Mouse (Mus musculus): ENCODE results near the gene Cldn7.
A peak's percentile ranks its signal among the peaks of the same experiment; 100 is the strongest.
"Not testable (repeated sequence)": the region's sequence is repeated elsewhere in the genome, so short reads cannot be mapped to it uniquely, and the experiment has no call there.

The Cldn7 gene

DNA sequence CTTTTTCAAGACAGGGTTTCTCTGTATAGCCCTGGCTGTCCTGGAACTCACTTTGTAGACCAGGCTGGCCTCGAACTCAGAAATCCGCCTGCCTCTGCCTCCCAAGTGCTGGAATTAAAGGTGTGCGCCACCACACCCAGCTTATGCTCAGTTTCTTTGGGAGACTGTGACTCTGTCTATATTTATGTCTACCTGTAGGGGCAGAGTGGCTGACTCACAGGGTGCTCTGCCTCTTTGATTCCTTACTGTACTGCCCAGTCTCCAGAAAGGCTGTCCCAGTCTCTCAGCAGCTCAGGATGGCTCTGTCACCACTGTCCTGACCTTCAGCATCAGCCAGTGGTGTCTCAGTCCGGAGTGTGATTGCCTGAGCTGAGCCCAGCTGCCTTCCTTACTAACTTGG, 9.0 kb upstream of the Cldn7 start:
- DNase-seq (ENCODE audit: low spot score) = not testable (repeated sequence)

DNA sequence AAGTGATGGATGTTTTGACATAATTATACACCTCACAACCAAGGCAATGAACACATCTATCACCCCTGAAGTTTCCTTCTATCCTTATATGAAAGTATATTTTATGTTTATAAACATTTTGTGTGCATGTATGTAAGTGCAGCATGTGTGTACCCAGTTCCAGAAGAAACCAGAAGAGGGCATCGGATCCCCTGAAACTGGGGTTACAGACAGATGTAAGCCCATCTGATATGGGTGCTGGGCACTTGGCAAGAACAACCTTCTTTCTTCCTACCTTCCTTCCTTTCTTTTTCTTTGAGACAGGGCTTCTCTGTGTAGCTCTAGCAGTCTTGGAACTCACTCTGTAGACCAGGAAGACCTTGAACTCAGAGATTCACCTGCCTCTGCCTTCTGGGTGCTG, 8.4 kb upstream of the Cldn7 start:
- no peak for DNase-seq (ENCODE audit: low spot score)

DNA sequence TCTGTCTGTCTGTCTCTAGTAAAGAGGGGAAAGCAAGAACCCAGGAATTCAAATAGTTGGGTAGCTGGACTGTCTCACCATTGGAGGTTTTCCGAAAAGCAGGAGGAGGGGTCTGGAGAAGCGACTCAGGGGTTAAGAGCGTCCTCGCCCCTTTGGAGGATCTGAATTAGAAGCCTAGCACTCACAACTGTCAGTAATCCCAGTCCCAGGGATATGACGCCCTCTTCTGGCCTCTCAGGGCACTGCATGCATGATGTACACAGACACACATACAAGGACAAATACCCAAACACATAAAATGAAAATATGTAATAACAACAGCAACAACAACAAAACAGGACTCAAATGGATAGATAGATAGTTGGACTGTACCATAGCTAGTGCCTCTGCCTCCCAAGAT, 4.0 kb upstream of the Cldn7 start:
- DNase-seq (ENCODE audit: low spot score) = no peak

DNA sequence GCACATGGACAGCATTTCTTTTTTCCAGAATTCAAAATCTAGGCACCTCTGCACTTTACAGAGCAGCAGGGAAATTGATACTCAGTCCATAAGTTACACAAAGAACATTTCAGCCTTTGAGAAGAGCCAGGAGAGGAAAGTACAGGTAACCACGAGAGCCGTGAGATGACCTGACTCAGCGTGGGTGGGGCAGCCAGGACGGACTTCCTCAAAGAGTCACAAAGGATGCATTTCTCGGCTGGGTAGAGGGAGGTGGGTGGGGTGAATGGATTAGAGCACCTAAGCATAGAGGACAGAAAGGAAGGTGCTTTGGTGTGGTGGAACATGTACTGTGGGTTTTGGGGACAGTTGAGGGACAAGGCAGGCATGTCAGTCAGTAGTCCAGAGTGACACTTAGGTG, 2.7 kb upstream of the Cldn7 start:
- no peak for DNase-seq (ENCODE audit: low spot score)

DNA sequence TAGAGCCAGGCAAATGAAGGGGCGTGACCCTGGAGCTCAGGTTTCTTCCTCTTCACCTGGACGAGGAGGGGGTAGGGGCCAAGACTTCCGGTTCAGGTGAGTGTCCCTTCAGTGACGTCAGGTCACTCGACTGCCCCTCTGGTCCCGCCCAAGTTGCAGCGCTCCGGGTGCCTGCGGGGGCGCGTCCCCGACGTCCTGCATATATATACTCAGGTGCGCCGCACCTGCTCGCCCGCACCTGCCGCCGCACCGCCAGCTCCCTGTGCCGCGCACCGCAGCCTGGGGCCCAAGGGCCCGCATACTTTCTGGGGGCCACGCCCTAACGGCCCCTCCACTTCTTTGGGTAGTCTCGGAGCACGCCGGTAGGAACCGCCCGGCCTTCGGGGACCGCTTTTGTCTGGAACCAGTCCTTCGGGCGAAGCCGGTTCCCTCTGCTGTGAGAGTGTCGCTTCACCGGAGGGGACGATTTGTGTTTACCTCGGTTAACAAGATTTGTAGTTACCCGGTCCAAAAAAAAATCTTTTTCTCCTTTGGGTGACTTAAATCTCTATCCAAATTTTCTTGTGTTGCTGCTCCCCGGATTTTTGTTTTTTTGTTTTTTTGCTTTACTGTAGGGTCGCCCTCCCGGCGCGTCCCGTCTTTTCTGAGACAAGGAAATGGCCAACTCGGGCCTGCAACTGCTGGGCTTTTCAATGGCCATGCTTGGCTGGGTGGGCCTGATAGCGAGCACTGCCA, 859 bp downstream of the Cldn7 start:
- DNase-seq (ENCODE audit: low spot score) = peak; percentile 89

DNA sequence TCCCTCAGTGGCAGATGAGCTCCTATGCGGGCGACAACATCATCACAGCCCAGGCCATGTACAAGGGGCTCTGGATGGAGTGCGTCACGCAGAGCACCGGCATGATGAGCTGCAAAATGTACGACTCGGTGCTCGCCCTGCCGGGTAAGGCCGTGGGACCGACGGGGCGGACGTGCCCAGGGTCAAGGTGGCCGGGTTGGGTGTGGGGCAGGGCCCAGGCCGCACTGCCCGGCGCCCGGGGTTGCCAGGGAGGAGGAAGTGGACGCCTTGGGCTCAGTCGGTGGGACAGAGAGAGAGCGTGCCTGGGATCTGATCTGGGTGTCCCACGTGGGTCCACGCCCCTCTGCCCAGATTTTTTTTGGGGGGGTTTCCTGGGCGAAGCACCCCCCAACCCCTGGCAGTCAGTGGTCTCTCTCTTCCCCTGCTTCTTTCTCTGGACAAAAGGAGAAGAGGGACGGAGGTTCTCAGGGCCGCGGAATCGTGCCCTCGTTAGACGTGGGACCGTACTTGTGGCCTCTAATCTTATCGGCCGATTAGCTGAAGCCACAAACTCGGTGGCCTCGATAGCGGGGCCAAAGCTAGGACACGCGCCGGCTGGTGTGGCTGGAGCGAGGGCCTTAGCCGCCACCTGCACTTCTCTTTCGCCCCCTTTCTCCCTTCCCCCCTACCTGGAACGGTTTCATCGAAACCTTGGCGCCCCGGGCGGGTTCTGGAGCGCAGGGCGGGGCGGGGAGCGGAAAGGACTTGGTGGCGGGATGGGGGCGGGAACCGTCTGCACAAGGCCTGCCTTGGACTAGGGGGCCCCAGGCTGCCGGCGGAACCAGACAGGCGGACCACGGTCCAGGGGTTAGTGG, 1.7 kb downstream of the Cldn7 start:
- DNase-seq (ENCODE audit: low spot score) = no peak

DNA sequence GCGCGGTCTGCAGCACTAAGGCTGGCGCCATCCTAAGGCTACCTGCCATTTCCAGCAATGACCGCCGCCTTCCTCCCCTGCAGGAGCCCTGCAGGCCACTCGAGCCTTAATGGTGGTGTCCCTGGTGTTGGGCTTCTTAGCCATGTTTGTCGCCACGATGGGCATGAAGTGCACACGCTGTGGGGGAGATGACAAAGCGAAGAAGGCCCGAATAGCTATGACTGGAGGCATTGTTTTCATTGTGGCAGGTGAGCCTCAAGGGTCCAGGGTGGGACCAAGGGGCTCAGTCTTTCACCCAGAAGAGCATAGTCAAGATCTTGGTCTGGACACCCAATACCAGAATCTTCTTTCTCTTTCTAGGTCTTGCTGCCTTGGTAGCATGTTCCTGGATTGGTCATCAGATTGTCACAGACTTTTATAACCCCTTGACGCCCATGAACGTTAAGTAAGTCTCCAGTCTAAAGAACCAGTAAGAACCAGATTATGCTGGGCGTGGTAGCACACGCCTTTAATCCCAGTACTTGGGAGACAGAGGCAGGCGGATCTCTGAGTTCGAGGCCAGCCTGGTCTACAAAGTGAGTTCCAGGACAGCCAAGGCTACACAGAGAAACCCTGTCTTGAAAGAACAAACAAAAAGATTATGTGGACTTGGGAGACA, 2.4 kb downstream of the Cldn7 start:
- no peak for DNase-seq (ENCODE audit: low spot score)

DNA sequence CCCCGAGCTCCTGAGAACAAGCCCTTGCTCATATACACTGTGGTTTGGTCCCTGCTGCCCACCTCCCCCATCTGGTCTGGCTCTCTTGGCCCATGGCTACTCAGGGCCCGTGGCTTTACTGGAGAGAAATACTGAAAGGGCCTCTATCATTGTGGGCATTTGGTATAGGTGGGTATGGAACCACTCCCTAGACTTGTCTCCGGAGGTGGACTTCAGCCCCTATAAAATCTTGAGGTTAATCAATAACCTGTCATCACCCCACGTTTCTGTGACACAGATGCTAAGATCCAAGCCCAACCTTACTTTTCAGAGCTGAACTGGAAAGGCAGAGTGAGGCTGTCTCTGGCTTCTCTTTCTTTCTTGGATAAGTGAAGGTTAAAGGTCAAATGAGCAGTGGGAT, 4.2 kb downstream of the Cldn7 start:
- DNase-seq (ENCODE audit: low spot score) = no peak

DNA sequence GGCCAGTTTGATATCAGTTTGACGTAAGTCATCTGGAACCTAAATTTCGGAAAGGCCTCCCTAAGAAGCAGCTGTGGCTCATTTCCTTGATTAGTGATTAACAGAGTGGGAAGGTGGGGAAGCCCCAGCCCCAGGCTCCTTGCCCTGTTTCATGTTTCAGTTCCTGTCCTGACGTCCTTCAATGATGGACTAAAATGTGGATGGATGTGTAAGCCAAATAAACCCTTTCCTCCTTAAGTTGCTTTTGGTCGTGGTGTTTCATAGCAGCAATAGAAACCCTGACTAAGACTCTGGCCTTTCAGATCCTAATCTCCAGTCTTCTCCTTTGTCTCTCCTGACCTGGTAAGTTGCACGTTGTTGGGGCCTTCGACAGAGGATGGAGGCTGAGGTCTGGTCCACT, 5.6 kb downstream of the Cldn7 start:
- no peak for DNase-seq (ENCODE audit: low spot score)

DNA sequence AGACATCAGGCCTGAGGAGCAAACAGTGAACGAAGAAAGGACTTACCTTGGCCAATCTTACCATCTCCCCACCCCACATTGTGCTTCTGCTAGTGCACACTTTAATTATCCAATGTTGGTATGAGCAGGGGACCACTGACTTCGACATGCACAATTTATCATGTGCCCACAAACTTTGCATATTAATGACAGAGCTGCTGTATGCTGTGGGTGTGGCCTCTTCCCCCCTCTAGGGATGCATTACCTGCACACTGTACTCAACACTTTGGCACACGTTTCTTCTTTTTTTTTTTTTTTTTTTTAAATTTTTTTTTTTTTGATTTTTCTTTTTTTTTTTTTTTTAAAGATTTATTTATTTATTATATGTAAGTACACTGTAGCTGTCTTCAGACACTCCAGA, 6.2 kb downstream of the Cldn7 start:
- no peak for DNase-seq (ENCODE audit: low spot score)

DNA sequence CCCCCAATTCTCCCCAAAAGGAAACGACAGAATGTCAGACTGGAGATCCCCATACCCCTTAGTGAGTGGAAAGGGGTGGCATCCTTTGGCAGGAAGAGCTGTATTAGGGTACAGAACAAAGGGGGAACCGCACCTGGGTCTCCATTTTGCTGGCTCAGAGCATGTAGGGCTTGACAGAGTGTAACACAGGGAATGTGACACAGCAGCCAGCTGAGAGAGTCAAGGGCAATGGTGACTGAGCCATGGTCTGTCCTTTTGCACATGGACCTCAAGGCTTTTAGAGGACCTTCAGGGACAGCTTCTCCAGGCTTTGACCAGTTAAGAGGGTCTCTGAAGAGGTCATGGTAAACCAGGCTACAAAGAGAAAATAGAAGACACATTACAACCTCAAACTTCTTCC, 10.3 kb downstream of the Cldn7 start:
- DNase-seq (ENCODE audit: low spot score) = no peak

DNA sequence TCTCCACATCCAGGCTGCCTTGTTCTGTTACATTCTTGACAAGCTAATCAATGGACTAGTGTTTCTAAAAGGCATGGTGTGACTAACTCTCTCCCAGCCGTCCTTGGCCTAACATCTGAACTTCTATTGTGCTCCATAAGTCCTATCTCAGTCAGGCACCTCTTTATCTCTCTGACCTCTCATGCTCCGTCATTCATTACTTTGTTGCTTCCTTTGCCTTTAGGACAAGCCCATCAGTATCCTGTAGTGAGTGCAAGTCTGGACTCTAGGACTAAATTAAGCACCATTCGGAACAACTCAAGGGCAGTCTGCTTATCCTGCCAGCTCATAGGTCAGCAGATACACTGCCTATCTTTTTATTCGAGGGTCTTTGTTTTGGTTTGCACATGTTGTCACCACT, 11.7 kb downstream of the Cldn7 start:
- no peak for DNase-seq (ENCODE audit: low spot score)

DNA sequence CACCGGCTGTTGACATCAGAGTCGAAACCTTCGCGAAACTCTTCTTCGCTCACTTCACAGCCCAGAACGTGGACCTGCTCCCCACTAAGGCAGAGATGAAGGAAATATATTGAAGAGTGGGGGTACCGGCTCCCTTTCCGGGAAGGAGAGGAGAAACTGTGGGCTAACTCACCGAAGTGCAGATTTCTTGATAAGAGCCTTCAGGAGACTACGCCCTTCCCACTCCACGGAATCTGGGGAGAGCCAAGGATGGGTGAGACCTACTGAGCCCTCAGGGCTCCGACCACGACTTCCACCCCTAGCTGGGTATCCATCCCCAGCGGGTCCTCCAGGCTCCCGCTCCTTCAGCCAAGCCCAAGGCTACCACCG, 15.2 kb downstream of the Cldn7 start:
- no peak for DNase-seq (ENCODE audit: low spot score)

DNA sequence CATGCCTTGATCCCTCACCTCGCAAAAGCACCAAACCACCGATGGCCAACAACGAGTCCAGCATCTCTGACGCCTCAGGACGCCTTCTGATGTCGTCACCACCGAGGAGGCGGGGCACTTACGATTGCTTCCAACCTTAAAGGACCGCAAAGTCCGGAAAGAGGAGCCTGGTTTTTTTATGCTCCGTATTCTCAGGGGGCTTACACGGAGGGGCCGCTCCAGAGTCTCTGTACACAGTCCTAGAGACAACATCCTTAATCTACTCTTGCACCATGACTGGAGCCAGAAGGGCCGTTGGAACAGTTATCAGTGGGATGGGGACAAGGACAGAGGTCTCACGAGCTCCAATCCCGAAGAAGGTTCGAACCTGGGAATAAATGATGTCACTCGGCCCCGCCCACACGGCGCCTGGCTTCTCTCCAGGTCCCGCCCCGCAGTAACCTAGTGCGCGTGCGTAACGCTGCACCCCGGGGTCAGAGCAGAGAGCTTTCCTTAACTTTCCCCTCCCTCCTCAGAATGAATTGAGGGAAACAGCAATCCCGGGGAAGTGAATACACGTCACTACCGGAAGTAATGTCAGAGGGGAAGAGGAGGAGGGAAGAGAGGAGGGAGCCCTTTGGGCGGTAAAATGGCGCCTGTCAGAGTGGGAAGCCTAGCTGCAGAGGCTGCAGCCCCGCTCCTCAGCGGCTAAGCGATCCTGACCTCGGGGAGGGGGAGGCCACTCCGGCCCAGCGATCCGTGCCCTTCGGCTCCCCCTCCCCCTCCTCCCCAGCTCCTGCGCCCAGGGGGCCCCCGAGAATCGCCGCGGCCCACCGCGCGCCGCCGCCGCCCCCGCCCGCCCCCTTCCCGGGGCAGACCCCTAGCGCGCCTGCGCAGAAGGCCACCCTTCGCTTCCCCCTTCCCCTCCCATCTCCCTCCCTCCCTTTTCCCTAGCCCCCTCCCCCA, 15.9 kb downstream of the Cldn7 start:
- peak; percentile 97 for DNase-seq (ENCODE audit: low spot score)

DNA sequence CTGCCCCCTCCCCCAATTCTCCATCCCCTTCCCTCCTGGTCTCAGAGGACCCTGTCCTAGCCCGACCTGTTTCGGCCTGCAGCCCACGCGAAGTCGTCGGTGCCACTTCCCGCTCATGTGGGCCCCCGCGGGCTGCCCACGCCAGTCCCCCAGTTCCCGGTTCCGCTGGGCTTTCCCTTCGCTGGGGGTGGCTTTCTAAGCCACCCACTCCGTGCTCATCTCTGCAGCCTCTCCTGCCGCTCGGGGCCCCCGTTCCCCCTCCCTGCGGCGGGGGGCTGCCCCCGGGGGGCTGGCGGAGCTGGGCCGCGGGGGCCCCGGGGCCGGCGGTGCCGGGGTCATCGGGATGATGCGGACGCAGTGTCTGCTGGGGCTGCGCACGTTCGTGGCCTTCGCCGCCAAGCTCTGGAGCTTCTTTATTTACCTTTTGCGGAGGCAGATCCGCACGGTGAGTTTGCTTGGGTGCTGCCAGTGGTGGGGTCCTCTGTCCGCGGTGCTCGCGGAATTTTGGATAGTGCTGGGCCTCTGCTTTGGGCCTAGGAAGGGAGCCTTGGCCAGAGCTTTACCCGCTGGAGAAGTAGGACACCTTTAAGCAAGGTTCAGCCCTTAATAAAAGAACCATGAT, 16.7 kb downstream of the Cldn7 start, which contains the start of gene Ctdnep1:
TSS of gene Ctdnep1 (plus strand) at position 16 of the 622 bp plus-strand sequence.
- no peak for DNase-seq (ENCODE audit: low spot score)

DNA sequence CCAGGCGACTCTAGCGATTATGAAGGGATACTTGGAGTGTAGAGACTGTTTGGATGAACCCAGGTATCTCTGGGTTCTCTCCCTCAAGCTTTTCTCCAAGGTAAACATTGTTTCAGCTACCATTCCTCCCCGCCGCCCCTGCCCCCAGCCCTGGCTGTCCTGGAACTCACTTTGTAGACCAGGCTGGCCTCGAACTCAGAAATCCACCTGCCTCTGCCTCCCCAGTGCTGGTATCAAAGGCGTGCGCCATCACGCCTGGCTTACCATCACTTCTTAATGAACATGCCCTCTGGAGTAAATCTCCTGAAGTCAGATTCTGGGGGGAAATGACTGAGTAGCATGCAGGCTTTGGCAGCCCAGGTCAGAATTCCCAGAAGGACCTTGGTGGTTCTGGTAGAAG, 17.6 kb downstream of the Cldn7 start, which contains the start of gene Elp5:
TSS of gene Elp5 (minus strand) at position 293 of the 400 bp plus-strand sequence.
- no peak for DNase-seq (ENCODE audit: low spot score)

DNA sequence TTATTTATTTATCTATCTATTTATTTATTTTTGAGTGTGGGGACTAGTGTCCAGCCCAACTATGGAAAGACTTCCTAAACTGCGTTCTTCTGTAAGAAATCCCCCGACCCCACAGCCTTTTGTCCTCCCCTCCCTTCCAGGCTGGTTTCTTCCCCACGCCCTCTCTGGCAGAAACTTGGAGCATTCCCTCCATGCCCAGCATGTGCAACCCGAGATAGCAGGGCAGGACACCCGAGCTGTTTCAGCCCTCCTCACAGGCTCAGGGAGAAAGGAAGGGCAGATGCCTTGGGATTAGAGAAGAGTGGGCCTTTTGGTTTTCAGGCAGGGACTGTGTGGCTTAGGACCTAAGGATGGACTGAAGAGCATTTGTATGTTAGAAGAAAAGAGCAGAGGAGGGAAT, 18.3 kb downstream of the Cldn7 start:
- no peak for DNase-seq (ENCODE audit: low spot score)

DNA sequence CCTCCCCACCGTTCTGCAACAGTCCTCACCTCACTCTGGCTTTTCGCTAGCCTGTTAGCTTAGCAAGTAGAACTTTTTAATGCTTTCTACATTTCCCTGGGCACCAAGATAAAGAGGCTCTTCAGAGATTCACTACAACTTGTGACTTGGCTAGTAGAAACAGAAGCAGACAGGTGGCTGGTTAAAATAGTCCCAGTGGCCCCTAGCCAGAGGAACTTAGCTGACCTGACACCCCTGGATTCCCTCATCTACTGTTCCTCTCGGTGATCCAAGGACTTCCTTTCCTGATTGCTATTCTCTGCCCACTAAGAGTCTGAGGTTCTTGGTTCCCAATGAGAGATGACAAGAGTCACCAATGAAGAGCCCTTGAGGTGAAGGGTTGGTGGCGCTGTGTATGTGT, 18.8 kb downstream of the Cldn7 start:
- no peak for DNase-seq (ENCODE audit: low spot score)

DNA sequence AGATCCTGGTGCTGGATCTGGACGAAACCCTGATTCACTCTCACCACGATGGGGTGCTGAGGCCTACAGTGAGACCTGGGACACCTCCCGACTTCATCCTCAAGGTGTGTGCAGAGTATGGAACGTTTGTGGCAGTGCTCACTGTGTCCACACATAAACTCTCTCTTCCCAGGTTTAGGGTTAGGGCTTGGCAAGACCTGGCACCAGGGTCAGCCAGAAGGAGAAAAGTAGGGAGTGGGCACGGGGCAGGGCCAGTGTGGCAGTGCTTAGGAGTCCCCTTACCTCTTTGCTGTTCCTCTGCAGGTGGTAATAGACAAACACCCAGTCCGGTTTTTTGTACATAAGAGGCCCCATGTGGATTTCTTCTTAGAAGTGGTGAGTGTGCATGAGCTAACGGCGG, 19.9 kb downstream of the Cldn7 start:
- no peak for DNase-seq (ENCODE audit: low spot score)

DNA sequence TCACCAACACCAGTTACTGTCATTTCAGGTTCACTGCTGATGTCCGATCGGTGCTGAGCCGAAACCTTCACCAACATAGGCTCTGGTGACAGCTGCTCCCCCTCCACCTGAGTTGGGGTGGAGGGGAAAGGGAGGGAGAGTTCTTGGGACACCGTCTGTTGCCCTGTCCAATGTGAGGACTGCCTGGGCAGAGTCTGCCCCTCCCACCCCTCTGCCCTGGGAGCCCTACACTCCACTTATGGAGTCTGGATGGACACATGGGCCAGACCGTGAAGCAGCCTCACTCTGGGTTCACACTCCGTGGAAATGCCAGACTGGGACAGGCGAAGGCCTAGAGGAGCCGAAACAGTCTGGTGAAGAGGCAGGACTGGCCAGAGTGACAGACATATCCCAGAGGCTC, 25.4 kb downstream of the Cldn7 start:
- no peak for DNase-seq (ENCODE audit: low spot score)

Measured in lung, postnatal 25 days (tissue).